Mouse (Mus musculus) liver, postnatal 0 days (tissue): ENCODE results near the gene Gm10717.
"Not testable (repeated sequence)": the region's sequence is repeated elsewhere in the genome, so short reads cannot be mapped to it uniquely, and the experiment has no call there.

Experiments
- CTCF ChIP-seq: sonication (generic); IDR thresholded peaks from 2 replicates; pipeline ENCODE4 v1.5.1; 2016; ENCODE audit warnings: antibody characterized with exemption, low read depth
- EP300 ChIP-seq: IDR thresholded peaks from 2 replicates; pipeline ENCODE4 v1.6.1; 2016; ENCODE audit warnings: antibody characterized with exemption, low read depth, mild to moderate bottlenecking

GRCm38 (mm10) chr9:3012054-3012621 lies 13.1 kb upstream of the Gm10717 start:
- TF ChIP-seq CTCF, EP300: not testable (repeated sequence)
